Mouse (Mus musculus): ENCODE results near the gene Slc6a13. TPM values are rescaled to one million over a fixed set of nuclear protein-coding genes. Genes with fewer than 3 reads are reported as not detected.

Slc6a13 gene
- polyA plus RNA-seq, 1 experiment: 1.5 TPM

DNA sequence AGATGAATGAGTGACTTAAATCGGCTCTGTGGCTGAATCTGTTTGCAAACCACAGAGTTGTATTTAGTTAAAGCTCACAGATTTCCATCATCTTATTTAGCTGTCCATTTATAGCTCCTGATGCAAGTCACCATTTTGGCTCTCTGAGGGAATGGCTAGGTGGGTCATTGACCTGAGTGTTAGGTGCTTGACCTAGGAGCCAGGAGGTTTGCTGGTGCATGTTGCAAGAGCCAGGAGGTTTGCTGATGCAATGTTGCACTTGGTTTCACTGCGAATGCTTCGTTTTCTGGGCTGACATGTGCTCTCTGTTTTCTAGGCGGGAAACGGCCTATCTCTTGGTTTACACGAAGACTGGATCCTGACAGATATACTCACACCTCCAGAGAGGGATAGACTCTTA lies 29.9 kb upstream of the Slc6a13 start:
- no peak for DNase-seq (ENCODE audit: low read depth in 1 of 2, low spot score in 2 of 2)
- H3K27me3 ChIP-seq (ENCODE audit: control insufficient read depth, insufficient read depth, low read length): no peaks in the 10 kb centered on the region
- peaks cover 8% of the 10 kb centered on the region for H3K36me3 ChIP-seq (ENCODE audit: control insufficient read depth, insufficient read depth, low read length)

DNA sequence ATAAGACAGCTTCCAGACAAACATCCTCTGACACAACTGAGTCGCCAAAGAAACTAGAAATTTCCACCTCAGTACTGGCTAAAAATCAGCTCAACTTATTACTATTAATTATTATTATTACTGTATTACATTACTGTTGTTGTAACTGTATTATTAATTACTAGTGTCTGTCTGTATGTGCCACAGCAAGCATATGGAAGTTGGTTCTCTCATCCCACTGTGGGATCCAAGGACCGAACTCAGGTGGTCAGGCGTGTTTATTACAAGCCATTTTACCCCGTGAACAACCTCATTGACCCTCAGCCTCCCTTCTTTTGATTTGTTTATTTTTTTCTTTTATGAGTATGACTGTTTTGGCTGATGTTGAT lies 28.3 kb upstream of the Slc6a13 start:
- peak overlapping the region; percentile 87; the same call in 1 of the 2 replicates for H3K4me3 ChIP-seq (ENCODE audit: extremely low read depth, insufficient read depth, insufficient read length)
- no peak for DNase-seq (ENCODE audit: low read depth in 1 of 2, low spot score in 2 of 2)

More for the DNA sequence above, 29.9 kb upstream of the Slc6a13 start:
- TF ChIP-seq POLR2A (IDR thresholded peaks at IDR 0.05; ENCODE audit: low read depth, low read length): no peak
- no peak for TF ChIP-seq CTCF (IDR thresholded peaks at IDR 0.05; ENCODE audit: extremely low read depth, insufficient read depth, insufficient read length, insufficient replicate concordance)
- H3K27ac ChIP-seq (ENCODE audit: insufficient read depth, low read length): no peak overlapping the region
- H3K4me1 ChIP-seq (ENCODE audit: control insufficient read depth, insufficient read depth, insufficient read length): no peaks in the 10 kb centered on the region; the same call in 1 of the 2 replicates
- H3K4me3 ChIP-seq (ENCODE audit: extremely low read depth, insufficient read depth, insufficient read length): no peak overlapping the region
- 88% methylated on average over 6 of the region's 6 CpGs for WGBS

DNA sequence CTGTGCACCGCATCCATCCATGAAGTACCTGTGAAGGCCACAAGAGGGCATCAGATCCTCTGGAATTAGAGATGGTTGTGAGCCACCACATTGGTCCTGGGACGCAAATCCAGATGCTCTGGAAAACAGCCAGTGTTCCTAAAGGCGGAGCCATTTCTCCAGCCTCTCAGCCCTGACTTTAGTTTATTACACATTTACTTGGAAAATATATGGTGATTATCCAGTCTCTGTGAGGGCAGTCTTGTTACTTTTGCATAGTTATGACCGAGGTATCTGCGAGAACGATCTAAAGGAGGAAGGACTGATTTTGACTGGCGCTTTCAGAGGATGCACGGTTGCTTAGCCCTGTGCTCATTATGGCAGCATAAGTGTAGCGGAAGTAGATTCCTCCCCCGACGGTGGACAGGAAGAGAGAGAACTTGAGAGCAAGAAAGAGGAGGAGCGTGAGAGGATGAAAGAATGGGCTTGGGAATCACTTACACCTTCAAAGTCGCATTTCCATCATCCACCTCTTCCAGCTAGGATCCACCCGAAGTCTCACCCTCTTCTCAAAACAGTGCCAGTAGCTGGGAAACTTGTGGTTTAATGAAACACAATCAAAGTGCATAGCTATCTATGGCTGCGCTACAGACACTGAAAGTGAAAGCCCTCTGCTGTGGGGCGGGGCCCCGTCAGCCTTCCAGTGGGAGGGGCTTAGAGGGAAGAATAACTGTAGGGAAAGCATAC lies 27.8 kb upstream of the Slc6a13 start:
- Histone ChIP-seq H3K4me3 (ENCODE audit: extremely low read depth, insufficient read depth, insufficient read length) (peak overlapping the region; percentile 87), H3K27me3 (ENCODE audit: control insufficient read depth, insufficient read depth, low read length) (no peaks in the 10 kb centered on the region), H3K4me1 (ENCODE audit: control insufficient read depth, insufficient read depth, insufficient read length) (no peaks in the 10 kb centered on the region; the same call in 1 of the 2 replicates), H3K36me3 (ENCODE audit: control insufficient read depth, insufficient read depth, low read length) (peaks cover 1% of the 10 kb centered on the region), H3K27ac (ENCODE audit: insufficient read depth, low read length) (peak overlapping the region; percentile 83)
- TF ChIP-seq POLR2A (IDR thresholded peaks at IDR 0.05; ENCODE audit: low read depth, low read length): no peak
- TF ChIP-seq CTCF (IDR thresholded peaks at IDR 0.05; ENCODE audit: extremely low read depth, insufficient read depth, insufficient read length, insufficient replicate concordance): no peak
- 1% methylated on average over 17 of the region's 17 CpGs for WGBS
- peak; percentile 67 to 69 for DNase-seq (ENCODE audit: low read depth in 1 of 2, low spot score in 2 of 2)

More for the DNA sequence above, 28.3 kb upstream of the Slc6a13 start:
- Histone ChIP-seq H3K27ac (ENCODE audit: insufficient read depth, low read length) (no peak overlapping the region; the same call in 1 of the 2 replicates), H3K27me3 (ENCODE audit: control insufficient read depth, insufficient read depth, low read length) (no peaks in the 10 kb centered on the region), H3K36me3 (ENCODE audit: control insufficient read depth, insufficient read depth, low read length) (peaks cover 4% of the 10 kb centered on the region), H3K4me1 (ENCODE audit: control insufficient read depth, insufficient read depth, insufficient read length) (no peaks in the 10 kb centered on the region; the same call in 1 of the 2 replicates)
- TF ChIP-seq POLR2A (IDR thresholded peaks at IDR 0.05; ENCODE audit: low read depth, low read length): no peak
- 34% methylated on average over 4 of the region's 4 CpGs for WGBS

DNA sequence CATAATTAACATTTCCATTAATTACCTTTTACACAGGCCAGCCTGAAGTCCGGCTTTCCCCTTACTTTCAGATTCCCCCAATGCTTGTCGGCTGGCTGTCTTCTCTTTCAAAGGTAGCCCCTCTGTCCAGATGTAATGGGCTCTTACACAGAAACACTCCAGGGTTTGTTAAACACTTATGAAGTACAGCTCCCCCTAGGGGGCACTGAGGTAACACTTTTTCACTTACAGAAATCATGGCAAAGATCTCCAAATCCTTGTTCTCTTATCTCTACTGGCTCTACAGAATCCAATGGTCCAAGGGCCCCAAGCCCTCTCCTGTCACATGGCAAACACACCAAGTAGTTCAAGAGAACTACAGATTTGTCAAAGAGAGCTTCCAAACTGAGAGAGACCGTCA lies 25.7 kb upstream of the Slc6a13 start:
- H3K4me3 ChIP-seq (ENCODE audit: extremely low read depth, insufficient read depth, insufficient read length): no peak overlapping the region
- no peaks in the 10 kb centered on the region for H3K36me3 ChIP-seq (ENCODE audit: control insufficient read depth, insufficient read depth, low read length)
- no peak for TF ChIP-seq POLR2A (IDR thresholded peaks at IDR 0.05; ENCODE audit: low read depth, low read length)
- TF ChIP-seq CTCF (IDR thresholded peaks at IDR 0.05; ENCODE audit: extremely low read depth, insufficient read depth, insufficient read length, insufficient replicate concordance): peak; percentile 28; the same call in 1 of the 2 replicates
- 69% methylated on average over 3 of the region's 3 CpGs for WGBS
- no peaks in the 10 kb centered on the region for H3K27me3 ChIP-seq (ENCODE audit: control insufficient read depth, insufficient read depth, low read length)
- H3K4me1 ChIP-seq (ENCODE audit: control insufficient read depth, insufficient read depth, insufficient read length): no peaks in the 10 kb centered on the region; the same call in 1 of the 2 replicates
- DNase-seq (ENCODE audit: low read depth in 1 of 2, low spot score in 2 of 2): peak; percentile 28 to 37
- no peak overlapping the region for H3K27ac ChIP-seq (ENCODE audit: insufficient read depth, low read length)

DNA sequence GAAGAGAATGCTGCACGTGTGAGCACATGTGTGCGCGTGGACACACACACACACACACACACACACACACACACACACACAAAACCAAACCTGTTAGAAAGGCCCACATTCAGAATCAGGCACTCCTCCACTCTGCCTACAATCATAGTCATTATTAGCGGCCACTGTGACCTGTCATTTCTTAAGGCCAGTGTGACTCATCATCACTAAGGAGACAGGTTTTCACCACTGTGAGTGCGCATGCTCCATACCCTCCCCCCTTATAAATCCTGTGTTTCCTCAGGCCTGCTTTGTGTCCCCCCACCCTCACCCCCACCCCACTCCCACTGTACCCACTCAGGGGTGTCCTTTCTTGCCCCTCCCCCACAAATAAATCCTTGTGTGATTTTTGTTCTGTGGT lies 15.9 kb upstream of the Slc6a13 start:
- Histone ChIP-seq H3K4me1 (ENCODE audit: control insufficient read depth, insufficient read depth, insufficient read length) (no peaks in the 10 kb centered on the region), H3K27ac (ENCODE audit: insufficient read depth, low read length) (no peak overlapping the region), H3K36me3 (ENCODE audit: control insufficient read depth, insufficient read depth, low read length) (no peaks in the 10 kb centered on the region), H3K4me3 (ENCODE audit: extremely low read depth, insufficient read depth, insufficient read length) (no peak overlapping the region), H3K27me3 (ENCODE audit: control insufficient read depth, insufficient read depth, low read length) (no peaks in the 10 kb centered on the region)
- TF ChIP-seq CTCF (IDR thresholded peaks at IDR 0.05; ENCODE audit: extremely low read depth, insufficient read depth, insufficient read length, insufficient replicate concordance) (no peak), POLR2A (IDR thresholded peaks at IDR 0.05; ENCODE audit: low read depth, low read length) (no peak)
- WGBS: 91% methylated on average over 5 of the region's 5 CpGs
- DNase-seq (ENCODE audit: low read depth in 1 of 2, low spot score in 2 of 2): no peak

DNA sequence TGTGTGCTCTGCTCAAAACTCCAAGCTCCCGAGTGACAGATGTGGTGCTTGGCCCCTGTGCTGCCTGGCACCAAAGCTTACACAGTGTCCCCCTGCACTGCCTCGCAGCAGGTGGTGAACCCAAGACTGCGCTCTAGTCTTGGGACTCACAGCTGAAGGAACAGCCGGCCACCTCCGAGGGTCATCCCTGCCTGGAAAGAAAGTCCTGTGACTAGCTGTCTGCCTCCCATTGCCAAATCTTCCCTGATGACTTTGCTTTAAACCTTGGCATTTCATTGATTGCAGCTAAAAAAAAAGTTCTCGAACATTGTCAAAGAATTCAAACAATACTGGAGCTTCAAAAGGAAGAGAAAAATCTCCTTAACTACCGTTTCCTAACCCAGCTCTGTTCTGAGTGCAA lies 710 bp upstream of the Slc6a13 start:
- 68% methylated on average over 7 of the region's 7 CpGs for WGBS
- Histone ChIP-seq H3K27ac (ENCODE audit: insufficient read depth, low read length) (no peak overlapping the region), H3K36me3 (ENCODE audit: control insufficient read depth, insufficient read depth, low read length) (no peaks in the 10 kb centered on the region), H3K4me3 (ENCODE audit: extremely low read depth, insufficient read depth, insufficient read length) (no peak overlapping the region), H3K4me1 (ENCODE audit: control insufficient read depth, insufficient read depth, insufficient read length) (no peaks in the 10 kb centered on the region), H3K27me3 (ENCODE audit: control insufficient read depth, insufficient read depth, low read length) (no peaks in the 10 kb centered on the region)
- no peak for DNase-seq (ENCODE audit: low read depth in 1 of 2, low spot score in 2 of 2)
- no peak for TF ChIP-seq CTCF (IDR thresholded peaks at IDR 0.05; ENCODE audit: extremely low read depth, insufficient read depth, insufficient read length, insufficient replicate concordance)
- no peak for TF ChIP-seq POLR2A (IDR thresholded peaks at IDR 0.05; ENCODE audit: low read depth, low read length)

DNA sequence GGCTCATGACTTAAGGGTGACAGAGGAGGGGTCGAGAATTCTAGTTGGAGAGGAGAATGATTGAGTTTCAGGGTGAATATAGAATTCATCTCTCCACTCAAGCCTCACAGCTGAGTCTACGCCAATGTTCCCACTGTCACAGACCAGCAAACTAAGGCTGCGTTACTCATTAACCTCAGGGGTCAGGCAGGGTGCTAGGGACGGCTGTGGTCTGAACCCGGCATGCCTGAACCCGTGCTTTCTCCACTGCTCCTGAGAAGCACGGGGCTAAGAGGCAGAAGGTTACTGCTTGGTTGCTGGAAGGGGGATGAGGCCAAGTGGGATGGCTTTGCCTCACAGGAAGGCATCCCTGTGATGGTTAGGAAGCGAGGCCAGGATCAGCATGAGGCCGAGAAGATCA lies 477 bp downstream of the Slc6a13 start:
- no peaks in the 10 kb centered on the region for H3K4me1 ChIP-seq (ENCODE audit: control insufficient read depth, insufficient read depth, insufficient read length)
- no peak overlapping the region for H3K27ac ChIP-seq (ENCODE audit: insufficient read depth, low read length)
- H3K27me3 ChIP-seq (ENCODE audit: control insufficient read depth, insufficient read depth, low read length): no peaks in the 10 kb centered on the region
- DNase-seq (ENCODE audit: low read depth in 1 of 2, low spot score in 2 of 2): no peak
- H3K4me3 ChIP-seq (ENCODE audit: extremely low read depth, insufficient read depth, insufficient read length): no peak overlapping the region
- no peaks in the 10 kb centered on the region for H3K36me3 ChIP-seq (ENCODE audit: control insufficient read depth, insufficient read depth, low read length)
- WGBS: 77% methylated on average over 9 of the region's 9 CpGs
- TF ChIP-seq POLR2A (IDR thresholded peaks at IDR 0.05; ENCODE audit: low read depth, low read length) (no peak), CTCF (IDR thresholded peaks at IDR 0.05; ENCODE audit: extremely low read depth, insufficient read depth, insufficient read length, insufficient replicate concordance) (no peak)

All from spleen, adult 2 months (tissue).